ENCODE assay signal across 9 mouse cellular contexts in the genomic region with DNA sequence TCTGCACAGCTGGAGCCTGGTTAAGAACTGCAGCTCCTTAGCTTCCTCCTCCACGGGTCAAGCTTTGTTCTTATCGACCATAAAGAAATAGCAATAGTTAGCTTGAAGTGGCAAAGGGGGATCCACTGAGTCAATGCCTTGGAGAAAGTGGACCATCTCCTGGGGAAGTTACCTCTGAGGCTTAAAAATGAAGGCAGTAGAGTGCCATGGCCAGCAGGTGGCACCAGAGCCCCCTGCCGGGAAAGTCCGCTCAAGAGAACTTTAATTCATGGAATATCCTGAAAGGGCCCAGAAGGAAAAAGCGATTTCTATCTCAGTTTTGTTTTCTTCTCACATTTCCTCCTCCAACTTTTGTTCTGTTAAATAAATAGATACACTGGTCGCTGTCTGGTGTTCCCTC. TPM values are rescaled to one million over a fixed set of nuclear protein-coding genes. Genes with fewer than 3 reads are reported as not detected.
DNase-seq lines count a peak whose midpoint lies in the region; ATAC-seq and TF ChIP-seq lines count a peak whose summit lies in the region.
"Had no signal": no experiment of that assay in that cellular context is flagged by ENCODE, and none has a peak within 500 bp of the region (broad histone marks: within the 10 kb centered on the region; RNA-seq: fewer than 3 reads in every experiment).

No protein-coding gene starts in this region.

- H3K4me2 ChIP-seq in heart, postnatal 0 days (ENCODE audit: low read depth, low read length), result no peak overlapping the region
- no peak overlapping the region for H3K4me2 ChIP-seq in heart, embryonic 11.5 days

- H3K36me3 ChIP-seq in heart, postnatal 0 days (replicated peaks; ENCODE audit: control insufficient read depth, insufficient read depth, low read length), result peaks cover 19% of the 10 kb centered on the region
- H3K36me3 ChIP-seq in heart, embryonic 11.5 days (ENCODE audit: control insufficient read depth, insufficient read depth, low read length), result peaks cover 5% of the 10 kb centered on the region; the same call in 1 of the 2 replicates

- peak; percentile 74 for TF ChIP-seq CTCF in heart, postnatal 0 days (IDR thresholded peaks at IDR 0.05; ENCODE audit: low read depth)
- TF ChIP-seq CTCF in bone marrow macrophage, adult 2 months (IDR thresholded peaks at IDR 0.05; ENCODE audit: low read depth, low read length), result peak; percentile 93

- no peaks in the 10 kb centered on the region for H3K9me3 ChIP-seq in heart, postnatal 0 days (replicated peaks; ENCODE audit: control insufficient read depth, low read length)
- H3K9me3 ChIP-seq in heart, embryonic 11.5 days (replicated peaks; ENCODE audit: control insufficient read depth, low read length), result no peaks in the 10 kb centered on the region

- 26% methylated on average over 6 of the region's 6 CpGs for WGBS in heart, postnatal 0 days
- 42% methylated on average over 6 of the region's 6 CpGs for WGBS in heart, embryonic 11.5 days (ENCODE audit: insufficient replicate concordance)

- H3K4me3 ChIP-seq in heart, postnatal 0 days (ENCODE audit: low read depth, low read length), result no peak overlapping the region
- no peak overlapping the region for H3K4me3 ChIP-seq in heart, embryonic 11.5 days (ENCODE audit: low read depth, low read length)
- H3K4me3 ChIP-seq in bone marrow macrophage, adult 2 months (ENCODE audit: insufficient read depth, low read length), result no peak overlapping the region

- no peak for ATAC-seq in heart, postnatal 0 days (ENCODE audit: insufficient read depth, low read depth)
- ATAC-seq in heart, embryonic 11.5 days (replicated peaks; ENCODE audit: insufficient number of reproducible peaks, low FRiP score, low TSS enrichment), result no peak

- peak; percentile 22 for DNase-seq in heart, postnatal 0 days (ENCODE audit: low spot score)
- DNase-seq in right cerebral cortex, postnatal 4 days, result peak; percentile 71
- no peak for DNase-seq in right cerebral cortex, postnatal 25 days
- DNase-seq in kidney, postnatal 14 days, result peak; percentile 65
- DNase-seq in retina, postnatal 1 day, result peak; percentile 49
- no peak for DNase-seq in yolk sac, embryonic 10.5 days (ENCODE audit: low spot score)

- TF ChIP-seq EP300 in heart, postnatal 0 days (IDR thresholded peaks at IDR 0.05; ENCODE audit: low read depth), result no peak

- H3K9ac ChIP-seq in heart, postnatal 0 days (replicated peaks; ENCODE audit: low read depth, low read length), result no peak overlapping the region
- no peak overlapping the region for H3K9ac ChIP-seq in heart, embryonic 11.5 days (ENCODE audit: low read depth, low read length)

- H3K27ac ChIP-seq in heart, postnatal 0 days (ENCODE audit: low read depth), result no peak overlapping the region
- H3K27ac ChIP-seq in heart, embryonic 11.5 days (ENCODE audit: low read depth, low read length), result no peak overlapping the region
- no peak overlapping the region for H3K27ac ChIP-seq in bone marrow macrophage, adult 2 months (ENCODE audit: insufficient read depth, low read depth, low read length)

- no peak for TF ChIP-seq POLR2A in bone marrow macrophage, adult 2 months (IDR thresholded peaks at IDR 0.05; ENCODE audit: borderline replicate concordance, low read depth, low read length)

- no peaks in the 10 kb centered on the region for H3K27me3 ChIP-seq in heart, postnatal 0 days (ENCODE audit: control insufficient read depth, insufficient read depth, low read length)
- no peaks in the 10 kb centered on the region for H3K27me3 ChIP-seq in heart, embryonic 11.5 days (ENCODE audit: control insufficient read depth, insufficient read depth, low read length)

- no peaks in the 10 kb centered on the region for H3K4me1 ChIP-seq in heart, postnatal 0 days (ENCODE audit: control insufficient read depth, insufficient read depth)
- no peaks in the 10 kb centered on the region for H3K4me1 ChIP-seq in heart, embryonic 11.5 days (ENCODE audit: control insufficient read depth, insufficient read depth, low read length)
- H3K4me1 ChIP-seq in bone marrow macrophage, adult 2 months (ENCODE audit: control insufficient read depth, insufficient read depth, low read length), result no peaks in the 10 kb centered on the region

RNA-seq across cellular contexts. Expression of gene BC051665, which starts 27.0 kb away (rescaled TPM):
- total RNA-seq in heart, postnatal 0 days (2014; rRNA removed; ENCODE audit: low replicate concordance), result not detected in 2 replicates
- polyA plus RNA-seq in heart, postnatal 0 days (2015; fragmentation: Nextera tagmentation; extraction: Ambion mirVana), result not detected in 2 replicates
- polyA plus RNA-seq in heart, embryonic 11.5 days (2014; fragmentation: Nextera tagmentation; extraction: Ambion mirVana), result not detected in 2 replicates
- not detected in 2 replicates for polyA plus RNA-seq in bone marrow macrophage, adult 2 months (2012; ENCODE audit: insufficient read depth, insufficient read length, missing spikeins)
- total RNA-seq: layer of hippocampus, adult 18-20 months had no signal

RNA-seq across cellular contexts. Expression of gene Ctsll3, which starts 43.5 kb away (rescaled TPM):
- total RNA-seq in heart, postnatal 0 days (2014; rRNA removed; ENCODE audit: low replicate concordance), result not detected in 2 replicates
- not detected in 2 replicates for polyA plus RNA-seq in heart, postnatal 0 days (2015; fragmentation: Nextera tagmentation; extraction: Ambion mirVana)
- not detected in 2 replicates for polyA plus RNA-seq in heart, embryonic 11.5 days (2014; fragmentation: Nextera tagmentation; extraction: Ambion mirVana)
- not detected in 2 replicates for polyA plus RNA-seq in bone marrow macrophage, adult 2 months (2012; ENCODE audit: insufficient read depth, insufficient read length, missing spikeins)
- total RNA-seq: layer of hippocampus, adult 18-20 months had no signal

Comparison
In these comparisons a context has a peak if more than half of its experiments do, and no peak if none do; other contexts are left out.
1. DNase-seq: peak in heart, postnatal 0 days (single experiment), right cerebral cortex, postnatal 4 days (single experiment), kidney, postnatal 14 days (single experiment) and retina, postnatal 1 day (single experiment); none in right cerebral cortex, postnatal 25 days (single experiment) and yolk sac, embryonic 10.5 days (single experiment).